Mouse (Mus musculus) CD4-positive, CD25-positive, alpha-beta regulatory T cell, adult 4 months (primary cell): ENCODE results near the gene Lamc3. TPM values are rescaled to one million over a fixed set of nuclear protein-coding genes. Genes with fewer than 3 reads are reported as not detected.

Experiments used
- ATAC-seq: one replicate; pipeline ENCODE4 v1.8.0; 2017
- polyA plus RNA-seq, 2 experiments: library from polyadenylated mRNA; unstranded; fragments of 100-300 nt; shearing (Covaris generic); gene quantifications; one replicate each; pipeline ENCODE4 v1.2.1; 2017

The Lamc3 gene
- polyA plus RNA-seq, 2 experiments from 2014 or later, result not detected

DNA sequence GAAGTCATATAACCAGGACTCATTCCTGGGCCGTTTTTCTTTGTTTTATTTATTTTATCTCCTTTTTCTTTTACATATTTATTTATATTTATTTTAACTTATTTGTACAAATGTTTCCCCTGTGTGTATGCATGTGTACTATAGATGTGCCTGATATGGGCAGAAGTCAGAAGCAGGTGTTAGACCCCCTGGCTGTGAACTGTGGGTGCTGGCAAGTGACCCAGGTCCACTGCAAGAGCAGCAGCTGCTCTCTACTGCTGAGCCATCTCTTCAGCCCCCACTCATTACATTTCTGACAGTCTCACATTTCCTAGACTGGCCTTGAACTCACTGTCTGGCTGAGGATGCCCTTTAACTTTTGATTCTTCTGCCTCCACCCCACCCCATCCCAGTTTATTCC is 51.2 kb downstream of the Lamc3 start:
- ATAC-seq, result no peak

DNA sequence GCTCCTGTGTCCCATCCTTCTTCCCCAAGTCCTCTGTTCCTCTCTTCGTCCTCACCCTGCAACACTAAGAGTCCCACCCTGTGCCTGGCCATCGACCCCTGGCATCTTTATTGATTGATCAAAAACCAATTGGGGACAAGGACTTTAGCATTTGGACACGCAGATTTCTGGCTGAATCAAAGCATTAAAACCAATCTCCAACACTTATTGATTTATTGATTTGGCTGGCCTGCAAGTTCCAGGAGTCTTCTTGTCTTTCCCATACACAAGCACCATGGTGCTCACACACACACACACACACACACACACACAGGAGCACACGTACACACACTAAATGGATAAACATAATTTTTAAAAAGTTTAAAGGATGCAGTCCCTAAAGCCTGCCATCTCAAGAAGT is 55.9 kb downstream of the Lamc3 start:
- ATAC-seq, result no peak

DNA sequence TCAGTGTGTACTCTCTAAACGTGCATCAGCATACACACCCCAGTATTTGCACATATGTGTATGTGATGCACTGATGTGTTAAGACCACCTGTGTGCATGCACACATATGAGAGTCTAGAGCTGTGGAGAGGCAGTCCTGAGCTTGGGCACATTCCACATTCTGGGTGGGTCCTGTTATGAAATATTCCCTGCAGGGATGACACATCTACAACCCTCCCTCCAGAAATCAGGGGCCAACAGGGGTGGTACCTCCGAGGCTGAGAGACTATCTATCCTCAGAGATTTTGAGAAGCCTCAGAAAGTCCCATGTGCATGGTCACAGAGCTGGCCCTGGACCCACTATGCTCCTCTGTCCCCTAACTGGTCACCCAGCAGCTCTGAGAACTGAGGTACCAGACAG is 58.5 kb downstream of the Lamc3 start:
- no peak for ATAC-seq

GRCm38 (mm10) chr2:31948392-31948791 is 61.3 kb downstream of the Lamc3 start:
- no peak for ATAC-seq

DNA sequence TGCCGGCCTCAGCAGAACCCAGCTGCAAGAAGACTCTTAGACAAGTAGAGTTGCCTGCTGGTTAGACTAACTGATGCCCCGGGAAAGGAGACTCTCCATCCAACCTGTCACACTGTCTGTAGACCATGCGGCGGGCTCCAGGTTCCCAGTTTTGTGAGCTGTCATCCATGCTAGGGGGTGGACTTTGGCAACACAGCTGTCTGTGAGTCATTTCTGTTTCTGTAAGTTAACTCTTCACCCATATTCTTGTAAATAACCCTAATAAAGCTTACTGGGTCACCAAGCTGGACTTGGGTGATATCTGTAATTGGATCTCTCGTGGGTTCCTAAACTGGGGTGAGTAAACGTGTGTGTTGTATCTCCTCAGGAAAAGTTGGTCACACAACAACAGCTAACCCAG is 61.7 kb downstream of the Lamc3 start:
- ATAC-seq, result no peak

- ATAC-seq, result no peak
Observed at GRCm38 (mm10) chr2:31950058-31950871, 63.2 kb downstream of the Lamc3 start, which contains the start of gene Aif1l. Aif1l (plus strand) TSS chr2:31950139.

DNA sequence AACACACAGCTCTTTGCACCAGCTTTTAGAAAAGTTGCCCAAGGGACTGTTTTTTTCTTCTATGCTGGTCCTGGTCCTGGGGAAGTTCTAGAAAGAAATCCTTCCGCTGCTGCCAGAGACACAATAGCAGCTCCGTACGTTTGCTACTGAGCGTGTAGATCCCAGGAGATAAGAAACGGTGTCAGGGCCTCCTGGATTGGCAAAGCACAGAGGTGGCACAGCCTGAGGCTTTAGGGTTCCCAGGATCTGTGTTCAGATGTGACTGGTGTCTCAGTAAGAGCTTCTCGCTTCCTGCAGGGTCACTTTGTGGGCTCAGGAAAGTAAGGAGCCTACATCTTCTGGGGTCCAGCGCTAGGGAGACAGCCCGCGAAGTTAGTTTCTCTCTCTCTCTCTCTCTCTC is 63.9 kb downstream of the Lamc3 start:
- no peak for ATAC-seq

GRCm38 (mm10) chr2:31952236-31952635 is 65.1 kb downstream of the Lamc3 start:
- no peak for ATAC-seq

- ATAC-seq, result no peak
Observed at GRCm38 (mm10) chr2:31952725-31953124, 65.6 kb downstream of the Lamc3 start.

GRCm38 (mm10) chr2:31953687-31954086 is 66.6 kb downstream of the Lamc3 start:
- no peak for ATAC-seq

GRCm38 (mm10) chr2:31954779-31955181 is 67.7 kb downstream of the Lamc3 start:
- no peak for ATAC-seq

DNA sequence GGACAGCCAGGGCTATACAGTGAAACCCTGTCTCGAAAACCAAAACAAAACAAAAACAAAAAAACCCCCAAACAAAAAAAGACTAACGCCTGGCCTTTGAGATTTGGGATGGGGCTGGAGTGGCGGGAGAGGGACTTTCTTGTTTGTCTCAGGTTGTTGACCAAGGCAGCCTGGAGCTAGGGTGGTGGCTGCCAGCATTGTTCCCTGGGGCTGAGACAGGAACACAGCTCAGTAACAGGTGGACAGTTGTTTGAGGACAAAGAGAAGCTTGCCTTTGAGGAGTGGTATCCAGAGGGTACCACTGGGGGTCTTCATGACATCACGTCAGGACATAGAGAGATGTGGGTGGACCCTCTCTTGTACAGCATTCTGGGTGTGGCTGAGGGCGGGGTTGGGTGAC is 68.6 kb downstream of the Lamc3 start:
- ATAC-seq, result no peak

GRCm38 (mm10) chr2:31957211-31957610 is 70.1 kb downstream of the Lamc3 start:
- no peak for ATAC-seq

DNA sequence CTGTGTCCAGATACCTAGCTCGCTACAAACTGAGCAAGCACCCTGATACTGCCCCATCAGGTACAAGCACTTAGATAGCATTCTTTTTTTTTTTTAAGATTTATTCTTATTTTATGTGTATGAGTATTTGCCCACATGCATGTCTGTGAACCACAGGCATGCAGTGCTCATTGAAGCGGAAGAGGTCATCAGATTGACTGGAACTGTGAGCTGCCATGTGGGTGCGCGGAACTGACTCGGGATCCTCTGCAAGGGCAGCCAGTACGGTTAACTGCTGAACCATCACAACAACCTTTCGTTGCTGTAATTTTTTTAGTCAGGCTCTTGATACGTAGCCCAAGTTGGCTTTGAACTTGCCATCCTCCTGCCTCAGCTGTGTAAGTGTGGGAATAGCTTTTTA is 73.9 kb downstream of the Lamc3 start:
- no peak for ATAC-seq

- ATAC-seq, result no peak
Observed at GRCm38 (mm10) chr2:31961791-31962222, 74.7 kb downstream of the Lamc3 start.

- ATAC-seq, result no peak
Observed at GRCm38 (mm10) chr2:31962501-31963224, 75.6 kb downstream of the Lamc3 start.

DNA sequence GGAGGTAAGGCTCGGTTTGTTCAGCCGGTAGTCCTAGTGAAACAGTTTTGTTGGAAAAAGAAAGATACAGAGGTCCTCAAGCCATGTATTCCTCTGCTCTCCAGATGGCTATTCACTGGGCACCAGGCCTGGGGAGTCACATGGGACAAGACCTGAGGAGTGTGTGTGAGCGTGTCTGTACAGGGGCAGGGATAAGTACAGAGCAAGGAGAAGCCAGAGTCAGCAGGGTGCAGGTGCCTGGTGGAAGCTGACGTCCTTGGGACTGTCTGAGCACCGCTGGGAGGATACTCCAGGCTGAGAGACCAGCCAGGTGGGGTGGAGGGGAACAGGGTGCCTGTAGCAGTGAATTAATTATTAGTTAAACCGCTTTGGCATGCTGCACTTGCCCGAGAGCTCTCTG is 76.4 kb downstream of the Lamc3 start:
- ATAC-seq, result no peak

GRCm38 (mm10) chr2:31964191-31964590 is 77.1 kb downstream of the Lamc3 start:
- ATAC-seq, result no peak

DNA sequence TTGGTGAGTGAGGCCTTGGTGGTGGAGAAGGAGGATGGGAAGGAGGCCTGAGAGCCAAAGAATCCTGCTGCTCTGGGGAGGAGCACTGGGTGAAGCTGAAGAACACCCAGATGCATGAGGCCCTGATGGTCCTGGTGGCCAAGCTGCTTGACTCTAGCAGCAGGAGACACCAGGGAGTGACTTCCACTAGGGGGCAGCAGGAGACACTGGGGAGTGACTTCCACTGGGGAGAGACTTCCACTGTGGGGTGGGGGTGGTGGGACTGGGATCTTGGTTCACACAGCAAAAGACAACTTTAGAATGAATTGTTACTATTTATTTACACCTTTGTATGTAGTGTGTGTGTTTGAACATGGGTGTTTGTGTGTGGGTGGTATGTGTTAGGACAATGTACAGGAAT is 78.0 kb downstream of the Lamc3 start:
- no peak for ATAC-seq

- no peak for ATAC-seq
Observed at GRCm38 (mm10) chr2:31966801-31967200, 79.7 kb downstream of the Lamc3 start.

- no peak for ATAC-seq
Observed at GRCm38 (mm10) chr2:31972589-31972988, 85.5 kb downstream of the Lamc3 start.

- ATAC-seq, result peak; percentile 100
Observed at GRCm38 (mm10) chr2:31974141-31974808, 87.2 kb downstream of the Lamc3 start, which contains the start of gene Nup214. Nup214 (plus strand) TSS chr2:31974436.

DNA sequence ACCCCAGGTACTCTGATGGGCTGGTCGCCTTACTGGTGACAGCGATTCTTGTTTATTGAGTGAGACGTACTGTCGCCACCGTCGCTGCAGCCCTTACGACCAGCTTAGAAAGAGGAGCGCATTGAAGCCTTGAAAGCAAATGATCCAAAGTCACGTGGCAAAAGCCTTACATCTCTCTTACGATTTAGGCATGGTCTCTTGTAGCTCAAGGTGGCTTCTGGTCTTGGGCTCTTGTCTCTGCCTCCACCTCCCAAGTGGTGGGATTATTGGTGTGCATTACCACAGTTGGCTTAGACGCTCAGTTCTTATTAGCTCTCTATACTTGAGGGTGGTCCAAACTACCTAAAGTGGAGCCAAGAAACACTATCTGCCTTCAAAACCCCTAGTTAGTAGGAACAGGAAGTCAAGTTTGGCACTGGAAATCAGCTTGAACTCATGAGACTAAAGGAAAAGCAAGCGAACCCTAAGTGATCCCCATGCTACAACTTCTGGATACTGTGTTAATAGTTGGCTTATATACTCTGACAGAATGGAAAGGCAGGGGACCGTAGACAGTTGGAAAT is 87.8 kb downstream of the Lamc3 start:
- no peak for ATAC-seq
